Mouse (Mus musculus) lung, postnatal 0 days (tissue): Measurements from ENCODE around the gene Eng. TPM values are rescaled to one million over a fixed set of nuclear protein-coding genes. Genes with fewer than 3 reads are reported as not detected.

Source experiments
- ATAC-seq: fragments of 200-750 bp; cut with Nextera tagmentation; 2 replicates; pipeline ENCODE4 v1.8.0; 2017; ENCODE audit warnings: moderate library complexity
- DNase-seq: peaks from one replicate; pipeline ENCODE4 v3.0.0-alpha.2; 2016; ENCODE audit warnings: low spot score
- H3K27ac ChIP-seq: fragments of 300-500 bp; sonication (generic); 2 replicates; pipeline ENCODE4 v1.5.1; 2014; ENCODE audit warnings: antibody characterized with exemption, mild to moderate bottlenecking, low read length, mixed read lengths
- H3K27me3 ChIP-seq: fragments of 300-500 bp; sonication (generic); replicated peaks from 2 replicates; pipeline ENCODE4 v1.6.1; 2014; ENCODE audit warnings: low read length, mixed read lengths; ENCODE audit not compliant: insufficient read depth
- H3K36me3 ChIP-seq: fragments of 300-500 bp; sonication (generic); 2 replicates; pipeline ENCODE4 v1.6.1; 2014; ENCODE audit warnings: low read length, mixed read lengths; ENCODE audit not compliant: insufficient read depth
- H3K4me1 ChIP-seq: fragments of 300-500 bp; sonication (generic); 2 replicates; pipeline ENCODE4 v1.6.1; 2014; ENCODE audit warnings: antibody characterized with exemption, low read depth, low read length, mixed read lengths; ENCODE audit not compliant: insufficient read depth
- H3K4me2 ChIP-seq: fragments of 300-500 bp; sonication (generic); replicated peaks from 2 replicates; pipeline ENCODE4 v1.6.1; 2014; ENCODE audit warnings: low read depth, mild to moderate bottlenecking, low read length, moderate library complexity, mixed read lengths
- H3K4me3 ChIP-seq: fragments of 300-500 bp; sonication (generic); 2 replicates; pipeline ENCODE4 v1.5.1; 2014; ENCODE audit warnings: low read depth, low read length
- H3K9ac ChIP-seq: fragments of 300-500 bp; sonication (generic); replicated peaks from 2 replicates; pipeline ENCODE4 v1.6.1; 2014; ENCODE audit warnings: low read depth, mild to moderate bottlenecking
- H3K9me3 ChIP-seq: fragments of 300-500 bp; sonication (generic); 2 replicates; pipeline ENCODE4 v1.6.1; 2016; ENCODE audit warnings: low read length, mixed read lengths
- CTCF ChIP-seq: IDR thresholded peaks from 2 replicates; pipeline ENCODE4 v1.5.1; 2016; ENCODE audit warnings: antibody characterized with exemption, mild to moderate bottlenecking
- EP300 ChIP-seq: IDR thresholded peaks from 2 replicates; pipeline ENCODE4 v1.6.1; 2016; ENCODE audit warnings: antibody characterized with exemption, mild to moderate bottlenecking, control low read depth
- WGBS: fragments of 180-500 bp; shearing (Covaris S2); extraction: QIAGEN DNeasy Blood & Tissue Kit; methylation state at CpG from one replicate; pipeline ENCODE4 v1.1.7; 2014; 5-methylcytosine and 5-hydroxymethylcytosine counted together
- polyA plus RNA-seq: library from polyadenylated mRNA; unstranded; fragments of >200 nt; fragmentation: Nextera tagmentation; extraction: Ambion mirVana; gene quantifications from 2 replicates; pipeline ENCODE4 v1.2.1, GENCODE M21; 2015

Eng gene
- polyA plus RNA-seq, 1 experiment from 2014 or later = 130 TPM

DNA sequence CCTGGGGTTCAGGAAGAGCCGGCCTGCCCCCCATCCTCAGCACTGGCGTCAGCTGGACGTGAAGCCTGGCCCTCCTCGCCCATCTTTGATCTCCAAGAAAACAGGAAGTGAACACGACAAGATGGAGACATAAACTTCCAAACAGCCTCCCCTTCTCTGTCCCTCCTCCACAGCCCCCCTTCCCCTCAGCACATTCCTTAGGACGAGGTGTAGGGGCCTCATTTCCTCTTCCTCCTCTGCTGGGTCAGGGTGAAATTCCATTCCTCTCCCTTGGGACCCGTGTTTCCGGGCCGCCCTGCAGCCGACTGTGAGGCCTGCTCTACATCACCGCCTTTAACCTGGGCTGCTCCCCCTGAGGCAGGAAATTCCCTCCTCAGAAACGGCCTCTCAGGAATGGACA is 9.4 kb downstream of the Eng start:
- no peak overlapping the region for H3K4me2 ChIP-seq
- H3K27me3 ChIP-seq = no peaks in the 10 kb centered on the region
- WGBS = 24% methylated on average over 12 of the region's 12 CpGs
- ATAC-seq = peak; percentile 83
- H3K4me3 ChIP-seq = no peak overlapping the region
- no peaks in the 10 kb centered on the region for H3K36me3 ChIP-seq
- peak; percentile 70 for DNase-seq
- no peaks in the 10 kb centered on the region for H3K9me3 ChIP-seq
- peak overlapping the region; percentile 86 for H3K27ac ChIP-seq
- H3K9ac ChIP-seq = no peak overlapping the region
- peak; percentile 88 for TF ChIP-seq EP300
- TF ChIP-seq CTCF = no peak
- peaks cover 13% of the 10 kb centered on the region for H3K4me1 ChIP-seq

DNA sequence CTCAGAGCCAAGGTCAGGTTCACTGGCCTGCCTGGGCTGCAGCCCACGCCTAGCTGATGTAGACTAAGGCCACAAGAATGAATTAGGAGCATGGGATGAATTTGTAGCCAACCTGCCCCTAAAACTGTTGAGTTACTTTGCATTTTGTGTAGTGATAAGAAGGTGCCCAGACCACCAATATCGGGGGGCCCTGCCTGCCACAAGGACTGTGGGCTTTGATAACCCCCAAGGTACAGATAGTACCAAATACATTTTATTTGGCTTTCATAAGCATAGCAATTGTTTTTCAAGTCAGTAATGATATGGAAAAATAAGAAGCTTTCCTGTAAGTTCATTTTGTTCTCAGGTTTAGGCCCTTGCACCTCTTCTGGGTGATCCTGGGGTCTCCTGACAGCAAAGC is 12.5 kb downstream of the Eng start:
- ATAC-seq (no peak), DNase-seq (no peak)
- H3K36me3 ChIP-seq = no peaks in the 10 kb centered on the region
- no peaks in the 10 kb centered on the region for H3K9me3 ChIP-seq
- no peak overlapping the region for H3K4me3 ChIP-seq
- TF ChIP-seq EP300 (no peak), CTCF (no peak)
- H3K9ac ChIP-seq = no peak overlapping the region
- WGBS = 84% methylated on average over 2 of the region's 2 CpGs
- peaks cover 8% of the 10 kb centered on the region for H3K4me1 ChIP-seq
- no peak overlapping the region for H3K4me2 ChIP-seq
- H3K27me3 ChIP-seq = no peaks in the 10 kb centered on the region
- no peak overlapping the region for H3K27ac ChIP-seq

DNA sequence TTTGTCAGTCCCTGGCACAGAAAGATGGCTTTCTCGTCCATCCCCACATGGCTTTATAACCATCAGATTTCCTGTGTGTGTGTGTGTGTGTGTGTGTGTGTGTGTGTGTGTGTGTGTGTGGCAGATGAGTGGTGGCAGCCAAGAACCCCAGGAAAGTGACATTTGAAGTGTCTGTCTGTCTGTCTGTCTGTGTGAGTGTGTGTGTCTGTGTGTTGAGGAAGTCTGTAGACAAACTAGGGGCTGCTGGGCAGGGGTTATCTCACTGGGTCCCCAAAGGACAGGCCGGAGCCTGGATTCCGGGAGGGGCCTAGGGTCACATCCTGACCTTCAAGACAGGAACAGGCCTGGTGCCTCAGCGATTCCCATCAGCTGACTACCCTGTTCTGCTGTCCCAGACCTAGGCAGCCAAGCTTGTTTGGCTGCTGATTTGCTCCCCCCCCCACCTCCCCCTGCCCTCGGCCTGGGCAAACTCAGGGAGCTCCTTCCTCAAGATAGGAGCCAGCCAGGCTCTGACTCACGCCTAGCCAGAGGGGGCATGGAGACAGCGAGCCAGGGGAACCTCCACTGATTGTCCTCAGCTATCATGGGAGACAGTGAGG is 15.2 kb downstream of the Eng start:
- TF ChIP-seq CTCF = no peak
- TF ChIP-seq EP300 = no peak
- Histone ChIP-seq H3K9me3 (no peaks in the 10 kb centered on the region), H3K36me3 (0 out of 2 replicates have a peak, but pooled peaks cover 5% of the 10 kb centered on the region), H3K9ac (no peak overlapping the region), H3K27ac (0 out of 2 replicates have a peak overlapping the region, but pooled peaks have one; percentile 54), H3K27me3 (no peaks in the 10 kb centered on the region), H3K4me1 (no peaks in the 10 kb centered on the region), H3K4me3 (no peak overlapping the region), H3K4me2 (no peak overlapping the region)
- DNase-seq = peak; percentile 61
- 20% methylated on average over 6 of the region's 7 CpGs for WGBS
- ATAC-seq = peak; percentile 84

DNA sequence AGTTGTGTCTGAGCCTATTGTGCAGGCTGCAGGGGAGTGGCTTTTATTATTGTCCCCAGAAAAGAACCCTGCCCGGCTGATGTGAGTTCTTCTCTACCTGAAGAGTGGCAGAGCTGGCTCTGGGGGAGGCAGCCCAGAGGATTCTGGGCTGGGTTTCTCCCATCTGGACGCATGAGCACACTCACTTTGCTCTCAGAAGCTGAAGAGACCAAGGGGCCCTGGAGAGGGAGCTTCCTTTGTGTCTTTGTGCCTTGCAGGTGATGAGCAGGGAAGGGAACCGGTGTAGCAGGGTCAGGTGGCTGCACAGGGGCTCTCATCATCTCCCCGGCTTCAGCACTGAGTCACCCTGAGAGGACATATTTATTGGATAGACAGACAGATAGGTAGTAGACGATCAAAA is 15.9 kb downstream of the Eng start:
- 55% methylated on average over 5 of the region's 5 CpGs for WGBS
- no peaks in the 10 kb centered on the region for H3K4me1 ChIP-seq
- H3K27ac ChIP-seq = peak overlapping the region; percentile 54; the same call in 1 of the 2 replicates
- H3K9ac ChIP-seq = no peak overlapping the region
- ATAC-seq (no peak), DNase-seq (no peak)
- H3K9me3 ChIP-seq = no peaks in the 10 kb centered on the region
- no peaks in the 10 kb centered on the region for H3K27me3 ChIP-seq
- 0 out of 2 replicates have a peak, but pooled peaks cover 5% of the 10 kb centered on the region for H3K36me3 ChIP-seq
- TF ChIP-seq EP300 = no peak
- no peak for TF ChIP-seq CTCF
- no peak overlapping the region for H3K4me2 ChIP-seq
- no peak overlapping the region for H3K4me3 ChIP-seq

DNA sequence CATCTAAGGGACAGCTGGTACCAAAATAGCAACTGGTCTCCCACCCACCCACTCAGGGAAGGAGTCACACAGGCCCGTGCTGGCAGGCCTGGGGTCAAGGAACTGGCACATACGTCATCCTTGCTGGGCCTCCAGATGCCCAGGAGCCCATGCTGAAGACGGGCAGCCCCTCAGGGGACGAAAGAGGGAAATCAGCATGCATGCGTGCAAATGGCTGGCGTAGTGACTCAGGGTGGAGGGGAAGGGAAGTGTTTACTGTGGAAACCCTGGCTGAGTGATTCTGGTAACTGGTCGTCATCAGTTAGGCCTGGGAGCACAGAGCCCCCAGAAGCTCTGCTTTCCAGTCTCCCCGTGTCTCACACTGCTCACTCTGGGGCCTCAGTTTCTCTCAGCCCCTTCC is 18.9 kb downstream of the Eng start:
- WGBS = 80% methylated on average over 8 of the region's 8 CpGs
- DNase-seq = no peak
- H3K4me1 ChIP-seq = no peaks in the 10 kb centered on the region
- no peak overlapping the region for H3K4me2 ChIP-seq
- no peak overlapping the region for H3K4me3 ChIP-seq
- no peak overlapping the region for H3K27ac ChIP-seq
- no peak overlapping the region for H3K9ac ChIP-seq
- H3K27me3 ChIP-seq = no peaks in the 10 kb centered on the region
- ATAC-seq = no peak; the same call in 1 of the 2 replicates
- no peaks in the 10 kb centered on the region for H3K9me3 ChIP-seq
- TF ChIP-seq EP300 = no peak
- TF ChIP-seq CTCF = no peak
- peaks cover 5% of the 10 kb centered on the region; the same call in 1 of the 2 replicates for H3K36me3 ChIP-seq

DNA sequence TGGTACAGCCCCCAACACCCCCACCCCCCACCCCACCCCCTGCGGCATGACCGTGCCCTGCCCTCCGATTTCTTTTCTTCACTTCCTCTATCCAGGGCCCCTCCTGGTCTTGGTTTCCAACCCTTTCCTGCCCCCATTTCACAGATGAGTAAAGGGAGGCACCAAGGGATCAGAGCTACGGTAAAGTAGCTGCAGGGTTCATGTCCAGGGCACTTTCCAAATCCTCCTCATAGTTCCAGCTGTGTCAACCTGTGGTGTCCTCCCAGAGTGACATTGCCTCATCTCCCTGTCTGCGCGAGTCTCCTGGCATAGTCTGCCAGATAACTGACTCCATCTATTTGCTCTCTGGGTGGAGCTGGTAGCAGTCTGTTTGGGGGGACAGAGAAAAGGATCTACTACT is 19.5 kb downstream of the Eng start:
- H3K9ac ChIP-seq = no peak overlapping the region
- H3K27ac ChIP-seq = no peak overlapping the region
- no peak overlapping the region for H3K4me3 ChIP-seq
- ATAC-seq = no peak
- DNase-seq = no peak
- no peaks in the 10 kb centered on the region for H3K27me3 ChIP-seq
- WGBS = 67% methylated on average over 6 of the region's 6 CpGs
- no peaks in the 10 kb centered on the region for H3K4me1 ChIP-seq
- no peaks in the 10 kb centered on the region for H3K9me3 ChIP-seq
- H3K36me3 ChIP-seq = peaks cover 5% of the 10 kb centered on the region; the same call in 1 of the 2 replicates
- H3K4me2 ChIP-seq = no peak overlapping the region
- no peak for TF ChIP-seq EP300
- TF ChIP-seq CTCF = no peak
